Mouse (Mus musculus) liver, embryonic 15.5 days (tissue): ENCODE results near the gene Acot5. TPM values are rescaled to one million over a fixed set of nuclear protein-coding genes. Genes with fewer than 3 reads are reported as not detected.
"Not testable (repeated sequence)": the region's sequence is repeated elsewhere in the genome, so short reads cannot be mapped to it uniquely, and the experiment has no call there.

Source experiments
- ATAC-seq: fragments of 200-750 bp; cut with Nextera tagmentation; 2 replicates; pipeline ENCODE4 v1.8.0; 2017; ENCODE audit warnings: moderate number of reproducible peaks, mild to moderate bottlenecking, moderate library complexity; ENCODE audit not compliant: insufficient read depth
- H3K27ac ChIP-seq: fragments of 300-500 bp; sonication (generic); replicated peaks from 2 replicates; pipeline ENCODE4 v1.5.1; 2015; ENCODE audit warnings: mild to moderate bottlenecking, inconsistent platforms
- H3K27me3 ChIP-seq: fragments of 300-500 bp; sonication (generic); 2 replicates; pipeline ENCODE4 v1.6.1; 2015; ENCODE audit warnings: mild to moderate bottlenecking, inconsistent platforms
- H3K36me3 ChIP-seq: fragments of 300-500 bp; sonication (generic); replicated peaks from 2 replicates; pipeline ENCODE4 v1.6.1; 2015; ENCODE audit warnings: moderate library complexity, mild to moderate bottlenecking, inconsistent platforms
- H3K4me1 ChIP-seq: fragments of 300-500 bp; sonication (generic); replicated peaks from 2 replicates; pipeline ENCODE4 v1.6.1; 2015; ENCODE audit warnings: inconsistent platforms
- H3K4me2 ChIP-seq: fragments of 300-500 bp; sonication (generic); 2 replicates; pipeline ENCODE4 v1.6.1; 2015; ENCODE audit warnings: moderate library complexity, mild to moderate bottlenecking, inconsistent platforms
- H3K4me3 ChIP-seq: fragments of 300-500 bp; sonication (generic); replicated peaks from 2 replicates; pipeline ENCODE4 v1.5.1; 2015; ENCODE audit warnings: mild to moderate bottlenecking, inconsistent platforms
- H3K9ac ChIP-seq: fragments of 300-500 bp; sonication (generic); 2 replicates; pipeline ENCODE4 v1.6.1; 2015; ENCODE audit warnings: moderate library complexity, mild to moderate bottlenecking, inconsistent platforms
- H3K9me3 ChIP-seq: fragments of 300-500 bp; sonication (generic); replicated peaks from 2 replicates; pipeline ENCODE4 v1.6.1; 2016; ENCODE audit warnings: inconsistent platforms
- WGBS: fragments of 180-500 bp; shearing (Covaris S2); methylation state at CpG from one replicate; pipeline ENCODE4 v1.1.7; 2015; ENCODE audit warnings: mixed read lengths; ENCODE audit not compliant: insufficient replicate concordance; 5-methylcytosine and 5-hydroxymethylcytosine counted together
- polyA plus RNA-seq: library from polyadenylated mRNA; unstranded; fragments of >200 nt; fragmentation: Nextera tagmentation; extraction: Ambion mirVana; gene quantifications from 2 replicates; pipeline ENCODE4 v1.2.1, GENCODE M21; 2015

Gene Acot5
- polyA plus RNA-seq, 1 experiment from 2014 or later: 0.06 TPM

DNA sequence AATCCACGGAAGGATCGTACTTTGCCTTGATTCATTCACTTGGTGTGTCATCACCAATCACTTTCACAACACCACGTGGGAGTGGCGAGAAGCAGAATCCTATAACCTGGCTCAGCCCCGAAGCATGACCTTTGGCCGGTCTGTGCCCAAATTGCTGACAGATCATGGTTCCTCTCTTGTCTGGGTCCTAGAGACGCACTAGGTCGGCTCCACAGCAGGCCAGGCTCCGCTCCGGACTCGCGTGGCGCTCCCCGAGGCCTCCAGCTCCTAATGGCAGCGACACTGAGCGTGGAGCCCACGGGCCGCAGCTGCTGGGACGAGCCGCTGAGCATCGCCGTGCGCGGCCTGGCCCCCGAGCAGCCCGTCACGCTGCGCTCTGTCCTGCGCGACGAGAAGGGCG, 30.9 kb upstream of the Acot5 start, which contains the start of gene Acot4:
Acot4 (plus strand) TSS at position 139 of the 400 bp plus-strand sequence.
- not testable (repeated sequence) for H3K36me3 ChIP-seq, H3K27ac ChIP-seq, H3K9ac ChIP-seq, H3K9me3 ChIP-seq
- WGBS: 9% methylated on average over 31 of the region's 32 CpGs
- H3K4me3 ChIP-seq: peak within 1 kb of the TSS; percentile 44
- peaks cover 18% of the 10 kb centered on the region for H3K27me3 ChIP-seq
- ATAC-seq: peak; percentile 56; the same call in 1 of the 2 replicates
- H3K4me2 ChIP-seq: peak within 1 kb of the TSS; percentile 61
- peaks cover 11% of the 10 kb centered on the region for H3K4me1 ChIP-seq

DNA sequence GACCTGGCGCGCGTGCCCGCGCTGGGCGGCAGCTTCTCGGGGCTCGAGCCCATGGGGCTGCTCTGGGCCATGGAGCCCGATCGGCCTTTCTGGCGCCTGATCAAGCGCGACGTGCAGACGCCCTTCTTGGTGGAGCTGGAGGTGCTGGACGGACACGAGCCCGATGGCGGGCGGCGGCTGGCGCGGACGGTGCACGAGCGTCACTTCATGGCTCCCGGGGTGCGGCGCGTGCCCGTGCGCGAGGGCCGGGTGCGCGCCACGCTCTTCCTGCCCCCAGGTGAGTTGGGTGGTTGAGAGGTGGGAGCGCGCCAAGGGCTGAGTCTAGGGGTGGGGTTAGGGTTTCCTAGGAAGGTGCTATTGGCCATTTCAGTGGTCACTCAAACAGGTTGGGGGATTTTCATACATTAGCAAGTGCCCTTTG, 30.4 kb upstream of the Acot5 start, which contains the start of gene Gm49366:
Gm49366 (plus strand) TSS at position 245 of the 421 bp plus-strand sequence.
- Histone ChIP-seq H3K27me3 (peaks cover 18% of the 10 kb centered on the region), H3K4me2 (peak within 1 kb of the TSS; percentile 61), H3K4me3 (peak within 1 kb of the TSS; percentile 44)
- not testable (repeated sequence) for H3K4me1 ChIP-seq, H3K9ac ChIP-seq, H3K9me3 ChIP-seq, H3K27ac ChIP-seq, H3K36me3 ChIP-seq
- ATAC-seq: peak; percentile 73
- 3% methylated on average over 39 of the region's 39 CpGs for WGBS

DNA sequence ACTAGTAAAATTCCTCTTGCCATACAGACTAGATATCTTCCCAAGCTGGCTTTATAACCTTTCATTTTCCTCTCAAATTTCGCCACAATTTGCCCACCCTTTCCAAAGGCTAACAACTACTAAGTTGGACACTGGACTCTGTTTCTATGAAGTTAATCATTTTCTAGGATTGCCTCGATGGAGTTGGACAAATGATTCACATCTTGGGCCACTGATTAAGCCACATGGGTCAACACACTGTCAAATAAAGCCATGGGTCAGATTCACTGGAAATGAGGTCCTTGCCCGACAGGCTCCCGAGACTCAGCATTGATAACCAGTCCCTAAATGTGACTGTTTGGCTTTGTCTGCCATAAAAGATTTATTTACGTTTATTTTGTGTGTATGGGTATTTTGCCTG, 26.9 kb upstream of the Acot5 start:
- WGBS: 54% methylated on average over 5 of the region's 5 CpGs
- Histone ChIP-seq H3K4me3 (no peak overlapping the region), H3K27me3 (peaks cover 18% of the 10 kb centered on the region), H3K4me2 (no peak overlapping the region), H3K27ac (peak overlapping the region; percentile 61; the same call in 1 of the 2 replicates), H3K36me3 (0 out of 2 replicates have a peak, but pooled peaks cover 4% of the 10 kb centered on the region), H3K9ac (no peak overlapping the region), H3K9me3 (no peaks in the 10 kb centered on the region), H3K4me1 (peaks cover 6% of the 10 kb centered on the region; the same call in 1 of the 2 replicates)
- ATAC-seq: peak; percentile 43

DNA sequence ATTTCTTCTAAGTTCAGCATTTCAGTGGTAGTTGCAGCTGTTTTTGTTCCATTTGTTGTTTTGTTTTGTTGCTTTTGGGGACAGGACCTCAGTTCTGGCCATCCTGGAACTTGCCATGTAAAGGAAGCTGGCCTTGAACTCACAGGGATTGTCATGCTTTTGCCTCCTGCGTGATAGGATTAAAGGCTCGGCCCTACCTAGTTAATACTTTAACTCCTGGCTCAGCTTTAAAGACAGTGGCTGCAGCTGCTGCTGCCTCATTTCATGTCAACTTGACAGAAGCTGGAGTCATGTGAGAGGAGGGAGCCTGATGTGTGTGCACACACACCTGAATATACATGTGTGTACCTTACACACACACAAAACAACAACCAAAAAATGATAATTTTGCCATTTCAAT, 25.1 kb upstream of the Acot5 start:
- no peak overlapping the region for H3K4me3 ChIP-seq
- peaks cover 6% of the 10 kb centered on the region; the same call in 1 of the 2 replicates for H3K4me1 ChIP-seq
- ATAC-seq: no peak
- H3K4me2 ChIP-seq: no peak overlapping the region
- no peak overlapping the region for H3K9ac ChIP-seq
- 51% methylated on average over 2 of the region's 2 CpGs for WGBS
- H3K36me3 ChIP-seq: 0 out of 2 replicates have a peak, but pooled peaks cover 4% of the 10 kb centered on the region
- H3K27ac ChIP-seq: no peak overlapping the region
- H3K9me3 ChIP-seq: no peaks in the 10 kb centered on the region
- H3K27me3 ChIP-seq: 0 out of 2 replicates have a peak, but pooled peaks cover under 1% of the 10 kb centered on the region

DNA sequence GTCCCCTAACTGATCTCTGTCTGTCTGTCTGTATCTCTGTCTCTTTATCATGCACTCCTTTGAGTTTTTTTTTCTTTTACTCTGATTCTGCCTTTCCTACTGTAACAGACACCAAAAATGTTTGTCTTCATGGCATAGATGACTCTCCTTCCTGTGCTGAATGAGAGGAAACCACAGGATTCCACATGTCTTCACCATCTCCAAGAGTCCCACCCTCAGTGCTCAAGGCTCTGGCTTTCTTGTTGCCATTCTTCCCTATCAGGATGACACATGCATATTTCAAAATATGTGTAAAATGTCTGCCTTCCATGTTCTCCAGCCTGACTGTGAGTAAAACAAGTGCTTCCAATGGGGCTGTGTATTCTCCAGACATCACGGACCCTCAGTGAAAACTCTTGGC, 22.2 kb upstream of the Acot5 start:
- Histone ChIP-seq H3K27ac (no peak overlapping the region), H3K9me3 (no peaks in the 10 kb centered on the region)
- 66% methylated on average over 1 of the region's 1 CpGs for WGBS

DNA sequence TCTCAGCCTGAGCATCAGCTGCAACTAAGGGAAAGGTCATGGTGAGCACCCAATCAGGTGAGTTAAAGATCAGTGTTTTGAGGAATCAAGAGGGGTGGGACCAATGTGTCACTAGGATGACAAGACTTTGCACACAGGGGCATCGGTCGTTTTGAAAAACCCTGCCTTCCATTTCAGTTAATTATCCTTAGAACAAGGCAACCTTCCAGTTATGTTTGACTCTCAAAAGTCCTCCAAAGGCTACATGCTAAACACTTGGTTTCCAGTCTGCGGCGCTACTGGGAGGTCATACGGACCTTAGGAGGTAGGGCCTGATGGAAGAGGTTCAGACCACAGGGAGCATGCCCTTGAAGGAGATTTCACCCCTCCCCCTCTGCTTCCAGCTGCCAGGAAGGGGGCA, 18.4 kb upstream of the Acot5 start:
- not testable (repeated sequence) for H3K9me3 ChIP-seq, H3K4me1 ChIP-seq, H3K4me3 ChIP-seq, H3K9ac ChIP-seq, ATAC-seq, H3K27ac ChIP-seq, H3K4me2 ChIP-seq, H3K36me3 ChIP-seq
- WGBS: 74% methylated on average over 5 of the region's 5 CpGs
- H3K27me3 ChIP-seq: peaks cover 38% of the 10 kb centered on the region

More for the DNA sequence above, 22.2 kb upstream of the Acot5 start:
- Histone ChIP-seq H3K4me2 (no peak overlapping the region), H3K4me1 (peaks cover 6% of the 10 kb centered on the region), H3K4me3 (no peak overlapping the region), H3K9ac (no peak overlapping the region), H3K27me3 (peaks cover 2% of the 10 kb centered on the region; the same call in 1 of the 2 replicates), H3K36me3 (0 out of 2 replicates have a peak, but pooled peaks cover 4% of the 10 kb centered on the region)
- no peak for ATAC-seq

DNA sequence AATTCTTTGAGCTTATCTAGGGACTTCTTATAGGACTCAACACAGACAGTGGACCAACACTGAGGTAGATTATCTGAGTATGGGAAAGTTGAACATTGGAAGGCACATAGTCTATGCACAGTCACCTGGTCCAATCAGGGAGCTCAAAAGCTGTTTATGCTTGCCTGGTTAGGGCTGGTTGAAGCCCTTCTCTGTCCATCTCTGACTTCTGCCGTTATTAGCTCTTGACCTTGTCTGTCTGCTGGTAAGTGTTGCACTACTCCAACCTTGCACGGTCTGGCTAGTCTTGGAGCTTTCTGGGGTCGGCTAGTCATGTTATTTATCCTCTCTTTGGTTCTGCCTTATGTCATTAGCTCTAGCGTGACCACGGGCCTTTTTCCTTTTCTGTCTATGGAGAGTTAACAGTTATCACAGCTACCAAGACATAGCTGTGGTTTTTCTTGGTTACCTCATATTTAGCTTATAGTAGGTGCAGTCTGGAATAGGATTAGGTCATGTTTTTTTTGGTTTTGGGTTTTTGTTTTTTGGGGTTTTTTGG, 17.1 kb upstream of the Acot5 start, which contains the start of gene Acot3:
Acot3 (plus strand) TSS at position 208 of the 538 bp plus-strand sequence.
- H3K36me3 ChIP-seq: no peaks in the 10 kb centered on the region
- H3K9ac ChIP-seq: no peak within 1 kb of the TSS
- ATAC-seq: no peak
- no peaks in the 10 kb centered on the region; the same call in 1 of the 2 replicates for H3K4me1 ChIP-seq
- H3K4me2 ChIP-seq: peak within 1 kb of the TSS; percentile 59
- WGBS: 18% methylated on average over 5 of the region's 5 CpGs
- no peaks in the 10 kb centered on the region for H3K9me3 ChIP-seq
- H3K4me3 ChIP-seq: 0 out of 2 replicates have a peak within 1 kb of the TSS, but pooled peaks have one; percentile 49
- peaks cover 38% of the 10 kb centered on the region for H3K27me3 ChIP-seq
- 0 out of 2 replicates have a peak within 1 kb of the TSS, but pooled peaks have one; percentile 16 for H3K27ac ChIP-seq

DNA sequence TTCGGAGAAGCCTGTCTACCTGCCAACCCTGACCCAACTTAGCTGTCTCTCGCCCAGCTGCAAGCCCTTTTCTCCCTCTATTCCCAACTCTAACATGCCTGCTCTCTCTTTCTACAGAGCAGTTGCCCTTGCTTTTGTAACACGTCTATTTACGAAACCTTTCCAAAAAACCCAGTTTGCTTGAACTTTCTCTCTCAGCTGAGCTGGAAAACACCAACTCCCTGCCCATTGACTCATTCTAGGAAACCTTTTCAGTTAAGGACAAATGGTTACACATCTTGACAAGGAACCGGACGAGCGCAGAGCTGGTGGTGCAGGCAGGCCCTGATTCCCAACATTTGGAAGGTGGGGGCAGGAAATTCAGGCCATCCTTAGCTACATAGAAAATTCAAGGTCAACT, 16.5 kb upstream of the Acot5 start:
- ATAC-seq: no peak
- Histone ChIP-seq H3K9ac (no peak overlapping the region), H3K27me3 (peaks cover 38% of the 10 kb centered on the region), H3K4me3 (0 out of 2 replicates have a peak overlapping the region, but pooled peaks have one; percentile 49), H3K36me3 (no peaks in the 10 kb centered on the region), H3K9me3 (no peaks in the 10 kb centered on the region), H3K27ac (0 out of 2 replicates have a peak overlapping the region, but pooled peaks have one; percentile 16), H3K4me2 (peak overlapping the region; percentile 59), H3K4me1 (no peaks in the 10 kb centered on the region; the same call in 1 of the 2 replicates)
- WGBS: 53% methylated on average over 7 of the region's 7 CpGs

DNA sequence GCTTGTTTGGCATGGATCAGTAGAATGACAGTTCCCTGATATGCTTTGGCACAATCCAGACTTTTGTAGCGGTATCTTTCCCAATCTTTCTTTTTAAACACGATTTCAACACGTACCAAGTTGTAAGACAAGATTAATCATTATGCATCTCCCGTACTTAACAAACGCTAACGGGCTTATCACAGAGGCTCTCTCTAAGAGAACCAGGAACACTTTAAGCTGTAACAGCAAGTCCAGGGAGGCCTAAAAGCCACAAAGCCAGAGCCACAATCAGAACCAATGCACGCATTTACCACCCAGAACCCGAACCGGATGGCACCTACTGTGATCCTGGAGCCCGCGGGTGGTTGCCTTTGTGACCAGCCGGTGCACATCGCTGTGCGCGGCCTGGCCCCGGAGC, 16.0 kb upstream of the Acot5 start:
- H3K36me3 ChIP-seq: no peaks in the 10 kb centered on the region
- ATAC-seq: peak; percentile 22; the same call in 1 of the 2 replicates
- H3K4me3 ChIP-seq: peak overlapping the region; percentile 49
- no peak overlapping the region for H3K9ac ChIP-seq
- peak overlapping the region; percentile 16; the same call in 1 of the 2 replicates for H3K27ac ChIP-seq
- H3K4me2 ChIP-seq: peak overlapping the region; percentile 59
- peaks cover 38% of the 10 kb centered on the region for H3K27me3 ChIP-seq
- no peaks in the 10 kb centered on the region; the same call in 1 of the 2 replicates for H3K4me1 ChIP-seq
- no peaks in the 10 kb centered on the region for H3K9me3 ChIP-seq
- 12% methylated on average over 16 of the region's 16 CpGs for WGBS

DNA sequence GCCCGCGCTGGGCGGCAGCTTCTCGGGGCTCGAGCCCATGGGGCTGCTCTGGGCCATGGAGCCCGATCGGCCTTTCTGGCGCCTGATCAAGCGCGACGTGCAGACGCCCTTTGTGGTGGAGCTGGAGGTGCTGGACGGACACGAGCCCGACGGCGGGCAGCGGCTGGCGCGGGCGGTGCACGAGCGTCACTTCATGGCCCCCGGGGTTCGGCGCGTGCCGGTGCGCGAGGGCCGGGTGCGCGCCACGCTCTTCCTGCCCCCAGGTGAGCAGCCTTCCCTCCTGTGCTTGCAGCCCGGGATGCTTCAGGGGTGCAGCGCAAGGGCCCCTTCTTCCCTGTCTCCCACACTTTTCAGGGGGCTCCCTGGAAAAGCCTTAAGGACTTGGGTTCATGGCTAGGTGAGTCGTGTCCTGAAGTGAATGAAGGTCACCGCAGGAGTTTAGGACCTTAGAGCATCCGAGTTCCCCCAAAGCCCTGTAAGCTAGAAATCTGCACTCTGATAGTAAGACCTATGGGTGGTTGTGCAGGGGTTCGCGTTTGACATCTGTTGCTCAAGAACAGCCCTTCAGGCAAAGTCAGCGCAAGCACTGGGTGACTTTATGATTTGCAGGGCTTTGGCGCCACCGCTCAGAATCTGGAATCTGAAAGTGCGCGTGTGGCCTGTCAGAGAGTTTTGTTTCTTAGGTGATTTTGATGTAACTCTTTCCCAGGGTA, 15.3 kb upstream of the Acot5 start:
- Histone ChIP-seq H3K36me3 (no peaks in the 10 kb centered on the region), H3K4me1 (no peaks in the 10 kb centered on the region; the same call in 1 of the 2 replicates), H3K27me3 (peaks cover 38% of the 10 kb centered on the region), H3K9me3 (no peaks in the 10 kb centered on the region), H3K4me3 (peak overlapping the region; percentile 49), H3K9ac (no peak overlapping the region), H3K27ac (peak overlapping the region; percentile 34; the same call in 1 of the 2 replicates), H3K4me2 (peak overlapping the region; percentile 59)
- peak; percentile 49; the same call in 1 of the 2 replicates for ATAC-seq
- WGBS: 3% methylated on average over 41 of the region's 46 CpGs

DNA sequence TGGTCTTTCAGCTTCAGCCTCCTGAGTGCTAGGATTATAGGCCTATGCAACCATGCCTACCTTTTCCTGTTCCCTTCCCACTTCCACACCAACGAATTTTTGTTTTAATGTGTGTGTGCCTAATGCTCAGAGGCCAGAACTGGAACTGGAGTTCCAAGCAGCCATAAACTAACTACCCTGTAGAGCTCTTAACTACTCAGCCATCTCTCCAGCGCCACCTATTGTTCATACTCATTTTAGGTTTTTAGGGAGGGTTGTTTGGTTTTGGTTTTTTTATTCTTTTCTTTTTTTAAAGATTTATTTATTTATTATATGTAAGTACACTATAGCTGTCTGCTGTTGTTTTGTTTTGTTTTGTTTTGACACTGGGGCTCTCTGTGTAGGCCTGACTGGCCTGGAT, 8.2 kb upstream of the Acot5 start:
- H3K36me3 ChIP-seq: no peaks in the 10 kb centered on the region
- H3K27me3 ChIP-seq: no peaks in the 10 kb centered on the region
- H3K9me3 ChIP-seq: no peaks in the 10 kb centered on the region
- no peak overlapping the region for H3K4me2 ChIP-seq
- ATAC-seq: no peak
- no peak overlapping the region for H3K9ac ChIP-seq
- no peaks in the 10 kb centered on the region for H3K4me1 ChIP-seq
- H3K27ac ChIP-seq: no peak overlapping the region
- no peak overlapping the region for H3K4me3 ChIP-seq
- 8% methylated on average over 2 of the region's 2 CpGs for WGBS
